Mouse (Mus musculus) thymus, adult 2 months (tissue): ENCODE data around the gene Itgb4.

Source experiments
- CTCF ChIP-seq: fragments of 200-500 bp; IDR thresholded peaks from 2 replicates; pipeline ENCODE4 v1.5.1; 2012; ENCODE audit warnings: mild to moderate bottlenecking, control low read depth, low read length, moderate library complexity, borderline replicate concordance; ENCODE audit not compliant: control insufficient read depth, poor library complexity, insufficient read depth; ENCODE audit errors: extremely low read depth
- POLR2A ChIP-seq: fragments of 200-500 bp; IDR thresholded peaks from 2 replicates; pipeline ENCODE4 v1.6.1; 2012; ENCODE audit warnings: mild to moderate bottlenecking, low read length, control low read depth, moderate library complexity; ENCODE audit not compliant: control insufficient read depth, poor library complexity, insufficient read depth; ENCODE audit errors: extremely low read depth

- TF ChIP-seq CTCF = no peak
- no peak for TF ChIP-seq POLR2A
These were observed 70.7 kb downstream of the Itgb4 start for GRCm38 (mm10) chr11:116045173-116045572.
